Mouse (Mus musculus): ENCODE measurements around the gene Tnfrsf12a. TPM values are rescaled to one million over a fixed set of nuclear protein-coding genes. Genes with fewer than 3 reads are reported as not detected.

Gene Tnfrsf12a
- 5.6 and 7.0 TPM in 2 replicates for polyA plus RNA-seq (2012; rRNA removed)

GRCm38 (mm10) chr17:23677236-23677679 is at the start of gene Tnfrsf12a:
TSS of gene Tnfrsf12a (minus strand) at chr17:23677468.
- peak; percentile 38 to 81 for DNase-seq (ENCODE audit: extremely low spot score in 1 of 2, low spot score in 1 of 2)

GRCm38 (mm10) chr17:23726758-23727142 is 49.5 kb upstream of the Tnfrsf12a start:
- peak in 1 of 2 experiments; percentile 63 for DNase-seq (ENCODE audit: extremely low spot score in 1 of 2, low spot score in 1 of 2)

- peak; percentile 80 to 95 for DNase-seq (ENCODE audit: extremely low spot score in 1 of 2, low spot score in 1 of 2)
Observed at GRCm38 (mm10) chr17:23725999-23726757, 48.9 kb upstream of the Tnfrsf12a start, which contains the start of gene Pkmyt1. TSS of gene Pkmyt1 (plus strand) at chr17:23726336.

GRCm38 (mm10) chr17:23725477-23725876 is 48.2 kb upstream of the Tnfrsf12a start:
- DNase-seq (ENCODE audit: extremely low spot score in 1 of 2, low spot score in 1 of 2), result no peak

- DNase-seq (ENCODE audit: extremely low spot score in 1 of 2, low spot score in 1 of 2), result no peak
Observed at GRCm38 (mm10) chr17:23722376-23723125, 45.3 kb upstream of the Tnfrsf12a start, which contains the start of gene 1520401A03Rik. TSS of gene 1520401A03Rik (minus strand) at chr17:23722783.

- no peak for DNase-seq (ENCODE audit: extremely low spot score in 1 of 2, low spot score in 1 of 2)
Observed at GRCm38 (mm10) chr17:23721886-23722285, 44.6 kb upstream of the Tnfrsf12a start.

- no peak for DNase-seq (ENCODE audit: extremely low spot score in 1 of 2, low spot score in 1 of 2)
Observed at GRCm38 (mm10) chr17:23719455-23719854, 42.2 kb upstream of the Tnfrsf12a start.

GRCm38 (mm10) chr17:23717003-23717402 is 39.7 kb upstream of the Tnfrsf12a start:
- DNase-seq (ENCODE audit: extremely low spot score in 1 of 2, low spot score in 1 of 2), result no peak

- peak; percentile 41 to 83 for DNase-seq (ENCODE audit: extremely low spot score in 1 of 2, low spot score in 1 of 2)
Observed at GRCm38 (mm10) chr17:23706212-23706611, 28.9 kb upstream of the Tnfrsf12a start.

GRCm38 (mm10) chr17:23705525-23706104 is 28.3 kb upstream of the Tnfrsf12a start:
- DNase-seq (ENCODE audit: extremely low spot score in 1 of 2, low spot score in 1 of 2), result no peak

GRCm38 (mm10) chr17:23704741-23705140 is 27.5 kb upstream of the Tnfrsf12a start:
- peak in 1 of 2 experiments; percentile 50 for DNase-seq (ENCODE audit: extremely low spot score in 1 of 2, low spot score in 1 of 2)

- DNase-seq (ENCODE audit: extremely low spot score in 1 of 2, low spot score in 1 of 2), result peak in 1 of 2 experiments; percentile 56
Observed at GRCm38 (mm10) chr17:23703301-23703700, 26.0 kb upstream of the Tnfrsf12a start.

GRCm38 (mm10) chr17:23700079-23700478 is 22.8 kb upstream of the Tnfrsf12a start:
- DNase-seq (ENCODE audit: extremely low spot score in 1 of 2, low spot score in 1 of 2), result peak; percentile 84 to 92

GRCm38 (mm10) chr17:23699131-23700077 is 22.1 kb upstream of the Tnfrsf12a start:
- DNase-seq (ENCODE audit: extremely low spot score in 1 of 2, low spot score in 1 of 2), result peak in 1 of 2 experiments; percentile 33

GRCm38 (mm10) chr17:23695801-23696200 is 18.5 kb upstream of the Tnfrsf12a start:
- no peak for DNase-seq (ENCODE audit: extremely low spot score in 1 of 2, low spot score in 1 of 2)

- DNase-seq (ENCODE audit: extremely low spot score in 1 of 2, low spot score in 1 of 2), result no peak
Observed at GRCm38 (mm10) chr17:23694491-23694890, 17.2 kb upstream of the Tnfrsf12a start.

- DNase-seq (ENCODE audit: extremely low spot score in 1 of 2, low spot score in 1 of 2), result no peak
Observed at GRCm38 (mm10) chr17:23683856-23684672, 6.8 kb upstream of the Tnfrsf12a start, which contains the start of gene Cldn9. TSS of gene Cldn9 (minus strand) at chr17:23684026.

- DNase-seq (ENCODE audit: extremely low spot score in 1 of 2, low spot score in 1 of 2), result no peak
Observed at GRCm38 (mm10) chr17:23683226-23683625, 6.0 kb upstream of the Tnfrsf12a start.

GRCm38 (mm10) chr17:23682530-23682929 is 5.3 kb upstream of the Tnfrsf12a start:
- DNase-seq (ENCODE audit: extremely low spot score in 1 of 2, low spot score in 1 of 2), result no peak
